Mouse (Mus musculus): ENCODE measurements at regions not wholly inside any gene's neighbourhood (a gene's known extent, or its start where the extent isn't known, plus 50 kb on each side); places are given as distances from the start of the nearest gene placed in this dataset.

DNA sequence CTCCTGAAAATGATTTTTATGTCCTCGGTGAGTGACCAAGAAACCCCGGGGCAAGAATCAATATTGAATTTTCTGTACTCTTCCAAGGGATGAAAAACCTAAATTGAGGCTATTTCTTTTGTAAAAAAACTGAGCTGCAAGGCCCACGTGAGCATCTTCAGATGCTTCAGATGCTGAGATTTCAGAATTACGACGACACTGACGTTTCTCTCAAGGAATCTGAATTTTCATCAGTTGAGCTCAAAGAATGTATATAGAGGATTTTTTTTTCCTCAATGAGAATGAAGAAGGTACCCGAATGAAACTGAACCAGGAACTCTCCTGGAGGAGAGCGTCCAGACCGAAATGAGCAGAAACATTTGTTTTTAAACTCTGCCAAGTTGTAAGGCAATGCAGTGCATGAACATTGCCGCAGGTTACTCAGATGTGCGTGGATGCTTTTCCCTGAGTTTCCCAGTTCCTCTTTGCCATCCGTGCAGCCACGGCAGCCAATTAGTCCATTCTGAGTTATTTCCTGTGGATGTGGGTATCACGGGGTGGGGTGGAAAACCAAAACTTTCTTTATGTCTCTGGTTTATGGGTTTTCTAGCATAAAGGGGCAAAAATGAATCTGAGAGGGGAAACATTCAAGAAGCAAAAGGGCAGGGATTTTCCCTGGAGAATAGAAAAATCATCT is 69.9 kb downstream of the A730009L09Rik start:
- TF ChIP-seq CTCF (IDR thresholded peaks at IDR 0.05) (no peak), POLR2A (IDR thresholded peaks at IDR 0.05; ENCODE audit: insufficient read depth, low read depth, low read length) (no peak)
